Mouse (Mus musculus): ENCODE measurements around the gene Col6a5.
"Not testable (repeated sequence)": the region's sequence is repeated elsewhere in the genome, so short reads cannot be mapped to it uniquely, and the experiment has no call there.

The Col6a5 gene

GRCm38 (mm10) chr9:105910166-105910565, 50.3 kb downstream of the Col6a5 start:
- DNase-seq (ENCODE audit: low spot score in 2 of 2), result peak in 1 of 2 experiments; percentile 13

GRCm38 (mm10) chr9:105909352-105909751, 51.1 kb downstream of the Col6a5 start:
- DNase-seq (ENCODE audit: low spot score in 2 of 2), result no peak

GRCm38 (mm10) chr9:105907411-105907810, 53.0 kb downstream of the Col6a5 start:
- no peak for DNase-seq (ENCODE audit: low spot score in 2 of 2)

- DNase-seq (ENCODE audit: low spot score in 2 of 2), result no peak
These were observed 72.9 kb downstream of the Col6a5 start for GRCm38 (mm10) chr9:105887521-105887920.

GRCm38 (mm10) chr9:105884656-105885430, 75.6 kb downstream of the Col6a5 start:
- no peak for DNase-seq (ENCODE audit: low spot score in 2 of 2)

- DNase-seq (ENCODE audit: low spot score in 2 of 2), result no peak
These were observed 79.7 kb downstream of the Col6a5 start for GRCm38 (mm10) chr9:105880743-105881142.

GRCm38 (mm10) chr9:105878365-105879108, 81.9 kb downstream of the Col6a5 start:
- no peak for DNase-seq (ENCODE audit: low spot score in 2 of 2)

GRCm38 (mm10) chr9:105876124-105876523, 84.3 kb downstream of the Col6a5 start:
- no peak for DNase-seq (ENCODE audit: low spot score in 2 of 2)

- no peak for DNase-seq (ENCODE audit: low spot score in 2 of 2)
These were observed 88.8 kb downstream of the Col6a5 start for GRCm38 (mm10) chr9:105871643-105872042.

- peak; percentile 38 to 69 for DNase-seq (ENCODE audit: low spot score in 2 of 2)
These were observed 102.7 kb downstream of the Col6a5 start for GRCm38 (mm10) chr9:105857773-105858172.

- no peak for DNase-seq (ENCODE audit: low spot score in 2 of 2)
These were observed 107.7 kb downstream of the Col6a5 start for GRCm38 (mm10) chr9:105852778-105853065.

GRCm38 (mm10) chr9:105852015-105852777, 108.2 kb downstream of the Col6a5 start:
- DNase-seq (ENCODE audit: low spot score in 2 of 2), result no peak

- DNase-seq (ENCODE audit: low spot score in 2 of 2), result no peak
These were observed 109.4 kb downstream of the Col6a5 start for GRCm38 (mm10) chr9:105851011-105851410.

- DNase-seq (ENCODE audit: low spot score in 2 of 2), result no peak
These were observed 112.0 kb downstream of the Col6a5 start for GRCm38 (mm10) chr9:105848396-105848795.

GRCm38 (mm10) chr9:105847261-105847660, 113.2 kb downstream of the Col6a5 start:
- no peak for DNase-seq (ENCODE audit: low spot score in 2 of 2)

- not testable (repeated sequence) for DNase-seq (ENCODE audit: low spot score in 2 of 2)
These were observed 119.1 kb downstream of the Col6a5 start for GRCm38 (mm10) chr9:105841386-105841785.

- no peak for DNase-seq (ENCODE audit: low spot score in 2 of 2)
These were observed 121.3 kb downstream of the Col6a5 start for GRCm38 (mm10) chr9:105839147-105839515.

- DNase-seq (ENCODE audit: low spot score in 2 of 2), result no peak
These were observed 121.9 kb downstream of the Col6a5 start for GRCm38 (mm10) chr9:105838396-105839146.

- DNase-seq (ENCODE audit: low spot score in 2 of 2), result no peak
These were observed 124.9 kb downstream of the Col6a5 start for GRCm38 (mm10) chr9:105835587-105835986.

GRCm38 (mm10) chr9:105834799-105835198, 125.6 kb downstream of the Col6a5 start:
- DNase-seq (ENCODE audit: low spot score in 2 of 2), result no peak

- DNase-seq (ENCODE audit: low spot score in 2 of 2), result no peak
These were observed 129.2 kb downstream of the Col6a5 start for GRCm38 (mm10) chr9:105831291-105831690.
